Mouse (Mus musculus) CH12.LX (cell line): ENCODE data around the gene Ttc23l. TPM values are rescaled to one million over a fixed set of nuclear protein-coding genes. Genes with fewer than 3 reads are reported as not detected.
A peak's percentile ranks its signal among the peaks of the same experiment; 100 is the strongest.

Experiments
- DNase-seq: peaks from one replicate; pipeline ENCODE4 v3.0.0-alpha.2; 2013; ENCODE audit errors: extremely low read depth
- H3K27ac ChIP-seq: 2 replicates; pipeline ENCODE4 v1.5.1; 2012; ENCODE audit warnings: low read depth, mild to moderate bottlenecking, control low read depth, moderate library complexity; ENCODE audit not compliant: insufficient read depth
- H3K27me3 ChIP-seq: replicated peaks from 2 replicates; pipeline ENCODE3; 2012; ENCODE audit warnings: inconsistent platforms
- H3K36me3 ChIP-seq, 2 experiments: replicated peaks in 1 of 2; 2 replicates each; pipeline versions ENCODE3 to v1.6.1; 2012; ENCODE audit warnings: inconsistent platforms in 1 of 2, low read length in 1 of 2, mild to moderate bottlenecking in 1 of 2, mixed read lengths in 1 of 2, moderate library complexity in 1 of 2; ENCODE audit not compliant: control insufficient read depth in 1 of 2, insufficient read depth in 1 of 2
- H3K4me1 ChIP-seq, 2 experiments: 2 replicates each; pipeline ENCODE4 v1.6.1; 2012; ENCODE audit warnings: inconsistent platforms in 1 of 2, moderate library complexity in 1 of 2; ENCODE audit not compliant: insufficient read depth in 2 of 2, control insufficient read depth in 1 of 2
- H3K4me2 ChIP-seq: 2 replicates; pipeline ENCODE4 v1.6.1; 2012; ENCODE audit warnings: low read depth, mild to moderate bottlenecking, control low read depth; ENCODE audit not compliant: poor library complexity, insufficient read depth, severe bottlenecking
- H3K4me3 ChIP-seq, 3 experiments: fragments of 150-350 bp in 1 of 3; sonication (generic) in 1 of 3; replicated peaks in 1 of 3; 2 replicates each; pipeline versions ENCODE3 to v1.5.1; 2011 to 2012; ENCODE audit warnings: low read depth in 2 of 3, low read length in 2 of 3, mild to moderate bottlenecking in 2 of 3, moderate library complexity in 2 of 3, control low read depth in 1 of 3, improper control_type of control experiment in 1 of 3, inconsistent platforms in 1 of 3, mixed read lengths in 1 of 3; ENCODE audit not compliant: poor library complexity in 1 of 3
- H3K79me2 ChIP-seq: replicated peaks from 2 replicates; pipeline ENCODE4 v1.6.1; 2012; ENCODE audit warnings: mild to moderate bottlenecking, moderate library complexity; ENCODE audit not compliant: control insufficient read depth, poor library complexity, insufficient read depth, severe bottlenecking; ENCODE audit errors: extremely low read depth
- H3K9ac ChIP-seq: 2 replicates; pipeline ENCODE4 v1.6.1; 2012; ENCODE audit warnings: low read depth, mild to moderate bottlenecking, control low read depth, moderate library complexity; ENCODE audit not compliant: insufficient read depth
- H3K9me3 ChIP-seq: replicated peaks from 2 replicates; pipeline ENCODE3; 2012; ENCODE audit warnings: low read length, inconsistent platforms, mixed read lengths
- BHLHE40 ChIP-seq: IDR thresholded peaks from 2 replicates; pipeline ENCODE4 v1.6.1; 2011; ENCODE audit warnings: mild to moderate bottlenecking, low read depth, low read length, improper control_type of control experiment
- CHD1 ChIP-seq: IDR thresholded peaks from 2 replicates; pipeline ENCODE4 v1.6.1; 2012; ENCODE audit warnings: low read depth, low read length, improper control_type of control experiment, inconsistent platforms
- CHD2 ChIP-seq: IDR thresholded peaks from 2 replicates; pipeline ENCODE4 v1.6.1; 2011; ENCODE audit warnings: low read length, improper control_type of control experiment
- E2F4 ChIP-seq: IDR thresholded peaks from 2 replicates; pipeline ENCODE4 v1.6.1; 2011; ENCODE audit warnings: low read depth, low read length, improper control_type of control experiment; ENCODE audit not compliant: insufficient replicate concordance
- ELF1 ChIP-seq: IDR thresholded peaks from 2 replicates; pipeline ENCODE4 v1.6.1; 2014; ENCODE audit warnings: low read depth, mild to moderate bottlenecking, inconsistent platforms, low read length, improper control_type of control experiment
- EP300 ChIP-seq: IDR thresholded peaks from 2 replicates; pipeline ENCODE4 v1.6.1; 2011; ENCODE audit warnings: low read length, improper control_type of control experiment
- ETS1 ChIP-seq: conservative IDR thresholded peaks from 2 replicates; pipeline ENCODE4 v1.6.1; 2012; ENCODE audit warnings: low read depth, mild to moderate bottlenecking, inconsistent platforms, low read length, improper control_type of control experiment, moderate library complexity
- GABPA ChIP-seq: IDR thresholded peaks from 2 replicates; pipeline ENCODE4 v1.6.1; 2012; ENCODE audit warnings: low read depth, low read length, improper control_type of control experiment, inconsistent platforms; ENCODE audit not compliant: insufficient replicate concordance
- IRF4 ChIP-seq: IDR thresholded peaks from 2 replicates; pipeline ENCODE4 v1.6.1; 2014; ENCODE audit warnings: low read depth, mild to moderate bottlenecking, inconsistent platforms, low read length, improper control_type of control experiment
- JUN ChIP-seq: IDR thresholded peaks from 2 replicates; pipeline ENCODE4 v1.6.1; 2011; ENCODE audit warnings: low read depth, mild to moderate bottlenecking, low read length, improper control_type of control experiment, moderate library complexity; ENCODE audit not compliant: insufficient read depth
- JUND ChIP-seq: conservative IDR thresholded peaks from 2 replicates; pipeline ENCODE4 v1.6.1; 2011; ENCODE audit warnings: low read depth, low read length, improper control_type of control experiment
- MAFK ChIP-seq: IDR thresholded peaks from 2 replicates; pipeline ENCODE4 v1.6.1; 2011; ENCODE audit warnings: low read length, improper control_type of control experiment; ENCODE audit not compliant: insufficient replicate concordance
- MAX ChIP-seq: IDR thresholded peaks from 2 replicates; pipeline ENCODE4 v1.6.1; 2011; ENCODE audit warnings: low read length, improper control_type of control experiment
- MAZ ChIP-seq: IDR thresholded peaks from 2 replicates; pipeline ENCODE4 v1.6.1; 2012; ENCODE audit warnings: low read depth, mild to moderate bottlenecking, inconsistent platforms, low read length, improper control_type of control experiment, moderate library complexity
- MEF2A ChIP-seq: IDR thresholded peaks from 2 replicates; pipeline ENCODE4 v1.6.1; 2014; ENCODE audit warnings: low read depth, mild to moderate bottlenecking, inconsistent platforms, low read length, improper control_type of control experiment, borderline replicate concordance
- MXI1 ChIP-seq: IDR thresholded peaks from 2 replicates; pipeline ENCODE4 v1.6.1; 2011; ENCODE audit warnings: mild to moderate bottlenecking, low read depth, low read length, improper control_type of control experiment
- MYC ChIP-seq: IDR thresholded peaks from 2 replicates; pipeline ENCODE4 v1.6.1; 2011; ENCODE audit warnings: low read depth, mild to moderate bottlenecking, improper control_type of control experiment, low read length
- NELFE ChIP-seq: IDR thresholded peaks from 2 replicates; pipeline ENCODE4 v1.6.1; 2011; ENCODE audit warnings: low read depth, low read length, improper control_type of control experiment
- NRF1 ChIP-seq: IDR thresholded peaks from 2 replicates; pipeline ENCODE4 v1.6.1; 2014; ENCODE audit warnings: low read depth, mild to moderate bottlenecking, inconsistent platforms, low read length, improper control_type of control experiment, moderate library complexity
- POLR2A ChIP-seq: IDR thresholded peaks from 2 replicates; pipeline ENCODE4 v1.6.1; 2011; ENCODE audit warnings: low read depth, mild to moderate bottlenecking, improper control_type of control experiment, low read length
- POLR2AphosphoS2 ChIP-seq: IDR thresholded peaks from 2 replicates; pipeline ENCODE4 v1.6.1; 2011; ENCODE audit warnings: low read depth, low read length, improper control_type of control experiment
- RAD21 ChIP-seq: IDR thresholded peaks from 2 replicates; pipeline ENCODE4 v1.6.1; 2011; ENCODE audit warnings: low read depth, mild to moderate bottlenecking, low read length, improper control_type of control experiment, moderate library complexity
- RCOR1 ChIP-seq: conservative IDR thresholded peaks from 2 replicates; pipeline ENCODE4 v1.6.1; 2012; ENCODE audit warnings: low read depth, mild to moderate bottlenecking, inconsistent platforms, low read length, improper control_type of control experiment
- SIN3A ChIP-seq: IDR thresholded peaks from 2 replicates; pipeline ENCODE4 v1.6.1; 2012; ENCODE audit warnings: low read length, improper control_type of control experiment, inconsistent platforms
- SMC3 ChIP-seq: IDR thresholded peaks from 2 replicates; pipeline ENCODE4 v1.6.1; 2011; ENCODE audit warnings: low read depth, low read length, improper control_type of control experiment
- TBP ChIP-seq: conservative IDR thresholded peaks from 2 replicates; pipeline ENCODE4 v1.6.1; 2011; ENCODE audit warnings: low read depth, low read length, improper control_type of control experiment
- TCF12 ChIP-seq: IDR thresholded peaks from 2 replicates; pipeline ENCODE4 v1.6.1; 2014; ENCODE audit warnings: low read depth, mild to moderate bottlenecking, inconsistent platforms, low read length, improper control_type of control experiment
- UBTF ChIP-seq: IDR thresholded peaks from 2 replicates; pipeline ENCODE4 v1.6.1; 2012; ENCODE audit warnings: low read depth, mild to moderate bottlenecking, inconsistent platforms, low read length, improper control_type of control experiment, moderate library complexity
- USF1 ChIP-seq: IDR thresholded peaks from 2 replicates; pipeline ENCODE4 v1.6.1; 2014; ENCODE audit warnings: low read depth, mild to moderate bottlenecking, inconsistent platforms, low read length, improper control_type of control experiment
- USF2 ChIP-seq: conservative IDR thresholded peaks from 2 replicates; pipeline ENCODE4 v1.6.1; 2011; ENCODE audit warnings: low read depth, low read length, improper control_type of control experiment
- ZC3H11A ChIP-seq: IDR thresholded peaks from 2 replicates; pipeline ENCODE4 v1.6.1; 2012; ENCODE audit warnings: low read depth, mild to moderate bottlenecking, inconsistent platforms, low read length, improper control_type of control experiment
- ZKSCAN1 ChIP-seq: IDR thresholded peaks from 2 replicates; pipeline ENCODE4 v1.6.1; 2012; ENCODE audit warnings: low read depth, inconsistent platforms, low read length, improper control_type of control experiment, borderline replicate concordance
- ZMIZ1 ChIP-seq: IDR thresholded peaks from 2 replicates; pipeline ENCODE4 v1.6.1; 2012; ENCODE audit warnings: low read depth, mild to moderate bottlenecking, inconsistent platforms, low read length, improper control_type of control experiment
- ZNF384 ChIP-seq: IDR thresholded peaks from 2 replicates; pipeline ENCODE4 v1.6.1; 2012; ENCODE audit warnings: low read depth, low read length, improper control_type of control experiment, inconsistent platforms
- dilution Hi-C: fragments of 300-500 bp; cut with MboI; formaldehyde crosslinking; loops from 2 replicates; pipeline ENCODE4 v1.14.3; 2020; ENCODE audit warnings: low sequenced_read_pairs; ENCODE audit not compliant: extremely low pct_unique_long_range_greater_than_20kb, extremely low pct_ligation_motif_present
- in situ Hi-C: fragments of 300-500 bp; cut with MboI; formaldehyde crosslinking; loops from 3 replicates; pipeline ENCODE4 v1.14.3; 2019; ENCODE audit warnings: low sequenced_read_pairs, low pct_ligation_motif_present, low pct_unique_long_range_greater_than_20kb, mixed read lengths
- polyA plus RNA-seq: library from polyadenylated mRNA; unstranded; fragments of >175 nt; gene quantifications from 2 replicates; pipeline ENCODE4 v1.2.1, GENCODE M21; 2012; ENCODE audit warnings: low read depth; ENCODE audit not compliant: insufficient read length
- total RNA-seq, 2 experiments: library from RNA; depleted of rRNA; stranded (reverse); fragments of 300-350 nt in 1 of 2; fragments of >200 nt in 1 of 2; gene quantifications; 2 replicates each; pipeline ENCODE4 v1.2.3; 2012 to 2014

Gene Ttc23l
- total and polyA plus RNA-seq, 3 experiments = 0.15 to 0.31 TPM; not detected in 1

GRCm38 (mm10) chr15:10583408-10583807 is 24.9 kb upstream of the Ttc23l start (continued):
- TF ChIP-seq JUN (no peak), JUND (no peak), UBTF (no peak), TBP (no peak), E2F4 (no peak), RCOR1 (no peak), ETS1 (0 out of 2 replicates have a peak, but pooled peaks have one; percentile 12)

GRCm38 (mm10) chr15:10579159-10579558 is 20.7 kb upstream of the Ttc23l start:
- no peak for TF ChIP-seq ELF1
- no peak for TF ChIP-seq JUN
- TF ChIP-seq JUND = no peak
- TF ChIP-seq POLR2AphosphoS2 = no peak
- TF ChIP-seq NRF1 = no peak
- TF ChIP-seq POLR2A = no peak
- no peak for TF ChIP-seq RAD21
- no peak for TF ChIP-seq NELFE
- TF ChIP-seq ZKSCAN1 = no peak
- no peak for TF ChIP-seq IRF4
- no peak for TF ChIP-seq MAX
- no peak for TF ChIP-seq ZMIZ1
- TF ChIP-seq MYC = no peak
- TF ChIP-seq E2F4 = no peak
- no peak for TF ChIP-seq BHLHE40
- TF ChIP-seq CHD2 = no peak
- TF ChIP-seq MAZ = no peak
- no peak for TF ChIP-seq MXI1
- TF ChIP-seq USF2 = no peak
- TF ChIP-seq USF1 = no peak
- TF ChIP-seq RCOR1 = no peak
- no peak for TF ChIP-seq ZNF384
- no peak for TF ChIP-seq MAFK
- no peak for TF ChIP-seq GABPA
- no peak for TF ChIP-seq TBP
- no peak for TF ChIP-seq CHD1
- TF ChIP-seq SIN3A = no peak
- TF ChIP-seq TCF12 = peak; percentile 66
- peak; percentile 57; the same call in 1 of the 2 replicates for TF ChIP-seq EP300
- TF ChIP-seq MEF2A = peak; percentile 87
- no peak for TF ChIP-seq ZC3H11A
- peak; percentile 71 for TF ChIP-seq ETS1
- TF ChIP-seq SMC3 = no peak
- no peak for TF ChIP-seq UBTF
- in situ Hi-C loops (no loop called here), dilution Hi-C loops (no loop called here)
- peaks cover 0 to 27% of the 10 kb centered on the region in 2 experiments for H3K36me3 ChIP-seq
- H3K9ac ChIP-seq = no peak overlapping the region
- peak overlapping the region; percentile 63 for H3K4me2 ChIP-seq
- H3K4me3 ChIP-seq = no peak overlapping the region
- no peaks in the 10 kb centered on the region for H3K27me3 ChIP-seq
- DNase-seq = peak; percentile 49
- no peaks in the 10 kb centered on the region for H3K79me2 ChIP-seq
- no peaks in the 10 kb centered on the region for H3K9me3 ChIP-seq
- H3K4me1 ChIP-seq = peaks cover 8 to 31% of the 10 kb centered on the region in 2 experiments; a peak in 3 of 4 replicates
- H3K27ac ChIP-seq = no peak overlapping the region; the same call in 1 of the 2 replicates
